Comparison of ENCODE assay signal across 30 mouse cellular contexts in the genomic region with DNA sequence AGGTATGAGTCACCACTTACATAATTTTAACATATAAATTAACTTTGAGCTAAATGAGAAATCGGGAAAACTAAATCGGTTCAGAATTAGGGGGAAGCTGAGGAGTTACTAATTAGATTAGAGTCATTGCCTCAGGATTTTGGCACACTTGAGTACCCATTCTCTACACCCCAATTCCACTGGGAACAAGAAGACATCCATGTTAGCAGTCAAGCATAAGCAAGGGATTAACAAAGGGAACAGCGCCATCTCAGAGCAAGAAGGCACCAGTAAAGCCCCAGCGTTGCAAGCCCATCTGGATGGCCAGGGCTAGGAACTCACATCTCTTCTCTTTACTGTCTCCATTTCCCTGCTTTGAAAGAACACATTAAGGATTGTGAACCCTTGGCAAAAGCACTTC. TPM values are rescaled to one million over a fixed set of nuclear protein-coding genes. Genes with fewer than 3 reads are reported as not detected.
DNase-seq lines count a peak whose midpoint lies in the region; ATAC-seq and TF ChIP-seq lines count a peak whose summit lies in the region.
"Had no signal": no experiment of that assay in that cellular context is flagged by ENCODE, and none has a peak within 500 bp of the region (broad histone marks: within the 10 kb centered on the region; RNA-seq: fewer than 3 reads in every experiment).

No protein-coding gene starts in this region.

- H3K27me3 ChIP-seq in hindbrain, postnatal 0 days (ENCODE audit: insufficient read depth, low read length) = no peaks in the 10 kb centered on the region
- H3K27me3 ChIP-seq in hindbrain, embryonic 10.5 days (ENCODE audit: insufficient read depth, poor library complexity, severe bottlenecking) = no peaks in the 10 kb centered on the region
- H3K27me3 ChIP-seq: CH12.LX; embryonic facial prominence, embryonic 13.5 days; heart, embryonic 15.5 days; hindbrain, embryonic 15.5 days; Patski had no signal

- no peaks in the 10 kb centered on the region for H3K9me3 ChIP-seq in hindbrain, postnatal 0 days (ENCODE audit: low read length)
- H3K9me3 ChIP-seq in hindbrain, embryonic 10.5 days = no peaks in the 10 kb centered on the region
- H3K9me3 ChIP-seq: embryonic facial prominence, embryonic 10.5 days; embryonic facial prominence, embryonic 13.5 days; G1E; heart, embryonic 12.5 days; heart, embryonic 15.5 days; hindbrain, embryonic 15.5 days had no signal

- 54% methylated on average over 4 of the region's 4 CpGs for WGBS in hindbrain, postnatal 0 days
- whole genome bisulfite sequencing in hindbrain, embryonic 10.5 days = 85% methylated on average over 4 of the region's 4 CpGs

- H3K4me2 ChIP-seq in hindbrain, postnatal 0 days (ENCODE audit: low read depth, low read length) = no peak overlapping the region
- H3K4me2 ChIP-seq: embryonic facial prominence, embryonic 13.5 days; heart, embryonic 12.5 days; heart, embryonic 15.5 days; hindbrain, embryonic 15.5 days had no signal

- peak; percentile 53 for ATAC-seq in hindbrain, postnatal 0 days
- ATAC-seq: forebrain, embryonic 14.5 days; forebrain, postnatal 0 days; inflammation-experienced regulatory T-cells, adult 6 months; intestine, embryonic 16.5 days; Patski had no signal

- H3K9ac ChIP-seq in hindbrain, postnatal 0 days (replicated peaks; ENCODE audit: low read length) = no peak overlapping the region
- H3K9ac ChIP-seq: embryonic facial prominence, embryonic 13.5 days; forebrain, postnatal 0 days; heart, embryonic 12.5 days; heart, embryonic 15.5 days; hindbrain, embryonic 15.5 days had no signal

- peak; percentile 30 for DNase-seq in cerebellum, postnatal 14 days
- no peak for DNase-seq in cerebellum, adult 11 months
- DNase-seq in hindbrain, postnatal 0 days (ENCODE audit: low spot score) = peak; percentile 66
- DNase-seq in hindbrain, embryonic 10.5 days (ENCODE audit: low spot score) = no peak
- peak; percentile 26 for DNase-seq in brain, embryonic 14.5 days (ENCODE audit: low read depth)
- peak; percentile 27 for DNase-seq in retina, embryonic 14.5 days (ENCODE audit: low spot score)
- no peak for DNase-seq in lung, postnatal 25 days (ENCODE audit: low spot score)
- DNase-seq: adrenal gland, postnatal 10 days; adrenal gland, postnatal 36 days; B cell, adult 2 months; cerebellum, adult 18-20 months; cerebellum, adult 9-10 months; cerebellum, postnatal 36 days; embryo, embryonic 11 days; forebrain, postnatal 0 days; gastrocnemius, adult 2 months; gastrocnemius, postnatal 14 days; heart, postnatal 10 days had no signal

- TF ChIP-seq POLR2A in brain, embryonic 14.5 days (IDR thresholded peaks at IDR 0.05; ENCODE audit: borderline replicate concordance, extremely low read depth, insufficient read depth, insufficient read length, poor library complexity, severe bottlenecking) = no peak

- TF ChIP-seq CTCF in hindbrain, postnatal 0 days (IDR thresholded peaks at IDR 0.05; ENCODE audit: low read depth) = peak; percentile 27
- TF ChIP-seq CTCF in brain, embryonic 14.5 days (IDR thresholded peaks at IDR 0.05; ENCODE audit: borderline replicate concordance, extremely low read depth, insufficient read depth, insufficient read length) = no peak

- no peak overlapping the region for H3K27ac ChIP-seq in hindbrain, postnatal 0 days
- no peak overlapping the region for H3K27ac ChIP-seq in hindbrain, embryonic 10.5 days
- H3K27ac ChIP-seq: embryonic facial prominence, embryonic 10.5 days; embryonic facial prominence, embryonic 13.5 days; gastrocnemius, adult 2 months; heart, embryonic 15.5 days; hindbrain, embryonic 15.5 days had no signal

- H3K36me3 ChIP-seq in hindbrain, postnatal 0 days (ENCODE audit: insufficient read depth, low read length) = no peaks in the 10 kb centered on the region
- no peaks in the 10 kb centered on the region for H3K36me3 ChIP-seq in hindbrain, embryonic 10.5 days
- H3K36me3 ChIP-seq: embryonic facial prominence, embryonic 10.5 days; embryonic facial prominence, embryonic 13.5 days; G1E; heart, embryonic 12.5 days; heart, embryonic 15.5 days; hindbrain, embryonic 15.5 days had no signal

- no peak overlapping the region for H3K4me3 ChIP-seq in hindbrain, postnatal 0 days (ENCODE audit: low read length)
- no peak overlapping the region for H3K4me3 ChIP-seq in hindbrain, embryonic 10.5 days
- H3K4me3 ChIP-seq: embryonic facial prominence, embryonic 10.5 days; embryonic facial prominence, embryonic 13.5 days; erythroblast, embryonic 14.5 days; gastrocnemius, adult 2 months; heart, embryonic 12.5 days; heart, embryonic 15.5 days; hindbrain, embryonic 15.5 days had no signal

- no peaks in the 10 kb centered on the region; the same call in 1 of the 2 replicates for H3K4me1 ChIP-seq in hindbrain, postnatal 0 days (ENCODE audit: insufficient read depth, low read length)
- H3K4me1 ChIP-seq in hindbrain, embryonic 10.5 days (replicated peaks) = no peaks in the 10 kb centered on the region
- H3K4me1 ChIP-seq: heart, embryonic 12.5 days; heart, embryonic 15.5 days; hindbrain, embryonic 15.5 days had no signal

RNA-seq across cellular contexts. Expression of gene Dut, which starts 38.8 kb away (rescaled TPM):
- total RNA-seq in hindbrain, postnatal 0 days (2014; rRNA removed) = 46.6 and 50.7 TPM in 2 replicates
- 95.0 and 105 TPM in 2 replicates for polyA plus RNA-seq in hindbrain, postnatal 0 days (2015; fragmentation: Nextera tagmentation; extraction: Ambion mirVana)
- 218 and 267 TPM in 2 replicates for polyA plus RNA-seq in hindbrain, embryonic 10.5 days (2016; fragmentation: Nextera tagmentation; extraction: Ambion mirVana)
- 57.0 and 77.4 TPM in 2 replicates for polyA plus RNA-seq in brain, embryonic 14.5 days (2012; rRNA removed)

Comparison
In these comparisons a context has a peak if more than half of its experiments do, and no peak if none do; other contexts are left out.
1. DNase-seq: peak in cerebellum, postnatal 14 days (2 of 2), hindbrain, postnatal 0 days (single experiment), brain, embryonic 14.5 days (single experiment) and retina, embryonic 14.5 days (single experiment); none in cerebellum, adult 11 months (single experiment), hindbrain, embryonic 10.5 days (single experiment) and lung, postnatal 25 days (single experiment).